Mouse (Mus musculus): ENCODE data around the gene Spint4.

- no peak for TF ChIP-seq POLR2A (IDR thresholded peaks at IDR 0.05; ENCODE audit: extremely low read depth, insufficient read depth, low read length)
- TF ChIP-seq CTCF (IDR thresholded peaks at IDR 0.05; ENCODE audit: extremely low read depth, insufficient read depth, low read length) = no peak
Observed at GRCm38 (mm10) chr2:164723276-164723675, 25.0 kb downstream of the Spint4 start.
